Mouse (Mus musculus): ENCODE data around the gene Igfbpl1.

DNA sequence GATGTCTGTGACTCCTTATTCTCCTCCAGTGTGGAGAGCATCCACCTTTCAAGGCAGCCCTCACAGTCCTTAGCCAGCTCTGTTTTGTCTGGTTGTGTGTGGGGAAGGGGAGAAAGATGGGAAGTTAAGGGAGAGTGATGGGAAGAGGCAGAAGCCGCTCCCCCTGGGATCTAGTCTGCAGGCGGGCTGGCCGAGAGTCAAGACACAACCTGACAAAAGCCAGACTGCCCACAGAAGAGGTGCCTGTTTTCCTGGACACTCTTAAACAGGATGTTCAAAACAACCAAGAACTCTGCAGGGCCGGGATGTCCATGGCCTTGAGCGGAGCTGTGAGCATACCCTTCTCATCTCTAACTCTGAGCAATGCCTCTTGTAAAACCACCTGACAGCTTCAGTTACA, 30.0 kb downstream of the Igfbpl1 start:
- TF ChIP-seq HCFC1 (IDR thresholded peaks at IDR 0.05; ENCODE audit: low read depth, low read length): no peak
- no peak for TF ChIP-seq USF1 (IDR thresholded peaks at IDR 0.05; ENCODE audit: low read depth, low read length)
- TF ChIP-seq ZC3H11A (IDR thresholded peaks at IDR 0.05; ENCODE audit: low read depth, low read length): no peak
- no peak for TF ChIP-seq MAFK (IDR thresholded peaks at IDR 0.05; ENCODE audit: borderline replicate concordance, low read depth, low read length)
- no peak for TF ChIP-seq ZMIZ1 (IDR thresholded peaks at IDR 0.05; ENCODE audit: low read depth, low read length)
- TF ChIP-seq CTCF (IDR thresholded peaks at IDR 0.05 in 2 of 3, conservative IDR thresholded peaks at IDR 0.05 in 1 of 3; ENCODE audit: control insufficient read depth in 1 of 3, insufficient read depth in 1 of 3, low read depth in 2 of 3, low read length in 3 of 3, poor library complexity in 1 of 3, severe bottlenecking in 1 of 3): no peak
- TF ChIP-seq POLR2AphosphoS2 (IDR thresholded peaks at IDR 0.05; ENCODE audit: low read length): no peak

Data from MEL (cell line).